Mouse (Mus musculus) liver, embryonic 14.5 days (tissue): Measurements from ENCODE around the gene Srms.

Experiments used
- CTCF ChIP-seq: IDR thresholded peaks from 2 replicates; pipeline ENCODE4 v1.5.1; 2016; ENCODE audit warnings: antibody characterized with exemption, low read depth, control low read depth
- EP300 ChIP-seq: IDR thresholded peaks from 2 replicates; pipeline ENCODE4 v1.6.1; 2016; ENCODE audit warnings: antibody characterized with exemption, low read depth

- no peak for TF ChIP-seq CTCF
- no peak for TF ChIP-seq EP300
Measured at GRCm38 (mm10) chr2:181159771-181160170, 53.2 kb downstream of the Srms start.
